Mouse (Mus musculus) R1 (cell line): ENCODE measurements around the gene Upk1a.
A peak's percentile ranks its signal among the peaks of the same experiment; 100 is the strongest.

Source experiments
- DNase-seq: peaks from one replicate; pipeline ENCODE4 v3.0.0-alpha.2; 2018; ENCODE audit warnings: low read depth, low spot score

Gene Upk1a

GRCm38 (mm10) chr7:30572969-30573368 is 39.7 kb downstream of the Upk1a start:
- DNase-seq = no peak

DNA sequence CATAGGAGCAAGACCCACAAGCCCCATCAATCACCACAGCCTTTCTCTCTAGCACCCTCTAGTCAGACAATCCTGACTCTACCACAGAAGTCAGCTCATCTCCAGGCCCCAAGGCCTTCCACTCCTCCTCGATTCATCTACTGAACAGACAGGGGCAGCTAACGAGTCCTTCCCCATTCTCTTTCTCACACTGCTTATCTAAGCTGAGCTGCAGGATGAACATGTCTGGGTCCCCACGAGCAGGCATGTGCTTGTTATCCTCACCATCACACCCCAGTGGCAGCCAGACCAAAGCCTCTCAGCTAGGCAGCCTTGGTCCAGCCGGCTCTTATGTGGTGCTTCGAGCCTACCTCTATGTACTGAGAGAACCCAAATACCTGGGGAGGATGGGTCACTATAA is 40.3 kb downstream of the Upk1a start:
- no peak for DNase-seq

- no peak for DNase-seq
Measured at GRCm38 (mm10) chr7:30567555-30567954, 45.1 kb downstream of the Upk1a start.

DNA sequence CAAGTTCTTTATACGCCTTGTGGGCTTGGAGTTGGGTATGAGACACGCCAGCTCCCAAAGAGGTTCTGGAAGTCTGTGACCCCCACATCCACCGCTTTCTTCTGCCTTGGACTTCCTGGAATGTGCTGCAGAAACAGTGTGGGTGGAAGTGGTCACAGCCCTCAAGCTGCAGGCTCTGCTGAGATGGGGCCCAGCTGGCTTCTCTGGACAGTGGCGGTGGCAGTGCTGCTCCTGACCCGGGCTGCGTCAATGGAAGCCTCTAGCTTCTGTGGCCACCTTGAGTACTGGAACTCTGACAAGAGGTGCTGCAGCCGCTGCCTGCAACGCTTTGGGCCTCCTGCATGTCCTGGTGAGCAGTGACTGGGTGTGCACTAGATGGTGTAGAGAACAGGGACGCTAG is 46.6 kb downstream of the Upk1a start:
- DNase-seq = no peak

GRCm38 (mm10) chr7:30564970-30565571 is 47.6 kb downstream of the Upk1a start, which contains the start of gene Igflr1:
Gene Igflr1 (plus strand): TSS chr7:30565427.
- DNase-seq = no peak

DNA sequence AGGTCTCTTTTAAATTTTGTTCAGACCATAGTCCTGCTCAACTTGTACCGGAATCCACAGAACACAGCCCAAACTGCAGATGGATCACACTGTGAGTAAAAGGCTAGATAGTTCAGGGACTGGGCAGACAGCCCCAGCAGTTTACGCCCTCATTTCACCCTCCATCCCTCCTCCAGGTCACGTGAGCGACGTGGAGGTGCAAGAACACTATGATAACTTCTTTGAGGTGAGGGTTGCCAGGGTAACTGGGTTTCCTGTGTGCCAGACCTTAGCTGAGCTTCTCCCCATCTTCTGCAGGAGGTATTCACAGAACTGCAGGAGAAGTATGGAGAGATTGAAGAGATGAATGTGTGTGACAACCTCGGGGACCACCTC is 48.8 kb downstream of the Upk1a start:
- peak; percentile 66 for DNase-seq

GRCm38 (mm10) chr7:30563117-30563905 is 49.3 kb downstream of the Upk1a start, which contains the start of the genes U2af1l4, Gm49396 and Psenen:
Gene U2af1l4 (plus strand): TSS chr7:30563301.
Gene Gm49396 (plus strand): TSS chr7:30563344.
Gene Psenen (minus strand): TSS chr7:30563627.
- peak; percentile 99 for DNase-seq

DNA sequence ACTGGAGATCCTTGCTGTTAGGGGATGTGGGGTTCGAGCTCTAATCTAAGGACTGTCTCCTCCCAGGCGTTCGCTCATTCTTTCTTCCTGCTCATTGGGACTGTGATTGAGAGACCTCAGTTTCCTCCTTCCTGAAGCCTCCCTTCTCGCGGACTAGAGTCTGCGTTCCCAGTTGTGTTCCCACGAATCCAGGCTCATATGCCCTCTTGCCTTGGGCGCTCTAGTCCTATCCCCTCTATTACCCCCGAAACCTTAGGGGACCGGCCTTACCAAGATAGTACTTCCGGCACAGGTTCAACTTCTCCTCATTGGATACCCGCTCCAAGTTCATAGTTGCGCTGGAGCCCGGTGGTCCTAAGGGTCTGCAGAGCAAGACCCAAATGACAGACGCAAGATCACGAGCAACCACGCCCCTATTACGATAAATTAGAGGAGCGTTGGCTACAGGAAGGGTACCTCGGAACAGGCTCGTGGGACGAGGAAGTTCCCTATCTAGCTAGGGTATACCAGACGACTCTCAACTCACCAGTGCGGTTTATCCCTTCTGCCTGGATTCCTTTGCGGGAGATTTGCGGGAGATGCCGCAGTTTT is 50.0 kb downstream of the Upk1a start:
- DNase-seq = no peak

DNA sequence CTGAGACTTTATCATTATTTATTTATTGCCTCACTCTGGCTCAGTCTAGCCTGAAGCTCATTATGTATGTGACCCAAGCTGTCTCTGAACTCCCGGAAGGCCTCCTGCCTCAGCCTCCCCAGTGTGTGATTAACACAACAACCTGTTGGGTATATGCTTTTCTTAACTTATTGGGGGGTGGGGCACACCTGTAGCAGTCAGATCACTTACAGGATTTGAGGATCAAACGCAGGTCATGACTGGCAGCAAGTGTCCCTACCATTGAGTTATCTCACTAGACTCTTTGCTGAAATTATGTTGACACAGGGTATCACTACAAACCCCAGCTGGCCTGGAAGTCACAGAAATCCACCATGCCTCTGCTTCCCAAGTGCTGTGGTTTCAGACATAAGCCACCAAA is 52.4 kb downstream of the Upk1a start:
- no peak for DNase-seq

DNA sequence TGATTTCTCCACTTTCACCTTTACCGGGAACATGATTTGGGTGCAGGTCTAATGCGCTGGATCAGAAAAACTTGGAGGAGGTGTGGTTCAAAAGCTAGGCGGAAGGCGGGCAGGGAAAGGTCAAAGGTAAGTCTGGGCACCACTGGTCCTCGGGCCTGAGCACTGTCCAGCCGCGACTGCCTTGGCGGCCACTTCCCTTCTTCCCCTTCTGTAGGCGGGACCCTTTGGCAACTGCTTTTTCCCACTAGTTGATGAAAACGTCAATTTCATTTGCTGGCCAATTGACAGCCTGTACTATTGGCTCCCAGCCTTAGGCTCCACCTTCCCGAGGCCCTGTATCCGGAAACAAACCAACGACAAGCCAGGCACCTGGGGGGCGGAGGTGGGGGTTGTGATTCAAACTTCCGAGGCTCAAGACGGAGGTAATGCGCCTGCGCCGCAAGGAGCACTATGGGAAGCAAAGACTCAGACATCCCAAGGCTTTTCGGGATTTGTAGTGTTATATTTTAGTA is 53.1 kb downstream of the Upk1a start, which contains the start of gene Lin37:
Gene Lin37, minus strand, starts transcription at position 396 of the 512 bp plus-strand sequence.
- DNase-seq = peak; percentile 99

- no peak for DNase-seq
Measured at GRCm38 (mm10) chr7:30558656-30559442, 53.8 kb downstream of the Upk1a start.

- peak; percentile 39 for DNase-seq
Measured at GRCm38 (mm10) chr7:30557901-30558514, 54.6 kb downstream of the Upk1a start.

DNA sequence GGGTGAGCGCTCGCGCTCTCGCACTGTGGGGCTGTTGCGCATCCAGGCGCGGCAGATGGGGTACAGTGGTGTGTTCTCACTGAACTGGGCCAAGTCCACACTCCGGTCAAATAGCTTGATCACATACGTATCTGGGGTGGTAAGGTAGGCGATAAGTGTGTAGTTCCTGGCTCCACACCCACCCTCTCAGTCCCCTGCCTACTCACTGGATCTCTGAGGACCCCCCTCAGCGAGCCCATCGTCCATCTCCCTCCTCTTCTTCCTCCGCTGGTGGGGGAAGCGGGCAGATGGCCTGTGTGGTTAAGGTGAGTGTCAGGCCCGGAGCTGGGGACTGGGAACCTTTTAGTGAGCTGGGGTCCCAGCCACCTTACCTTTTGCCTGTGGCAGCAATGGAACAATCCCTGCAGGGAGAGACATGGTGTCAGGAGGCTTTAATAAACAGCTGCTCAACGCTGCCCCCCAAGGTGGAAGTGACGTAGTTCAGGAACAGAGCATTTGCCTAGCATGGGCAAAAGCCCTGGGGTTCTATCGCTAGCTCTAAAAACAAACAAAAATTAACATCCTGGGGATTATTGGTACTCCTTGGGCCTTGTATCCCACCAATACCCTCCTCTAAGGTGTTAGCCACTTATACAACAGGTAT is 55.6 kb downstream of the Upk1a start:
- DNase-seq = peak; percentile 40

DNA sequence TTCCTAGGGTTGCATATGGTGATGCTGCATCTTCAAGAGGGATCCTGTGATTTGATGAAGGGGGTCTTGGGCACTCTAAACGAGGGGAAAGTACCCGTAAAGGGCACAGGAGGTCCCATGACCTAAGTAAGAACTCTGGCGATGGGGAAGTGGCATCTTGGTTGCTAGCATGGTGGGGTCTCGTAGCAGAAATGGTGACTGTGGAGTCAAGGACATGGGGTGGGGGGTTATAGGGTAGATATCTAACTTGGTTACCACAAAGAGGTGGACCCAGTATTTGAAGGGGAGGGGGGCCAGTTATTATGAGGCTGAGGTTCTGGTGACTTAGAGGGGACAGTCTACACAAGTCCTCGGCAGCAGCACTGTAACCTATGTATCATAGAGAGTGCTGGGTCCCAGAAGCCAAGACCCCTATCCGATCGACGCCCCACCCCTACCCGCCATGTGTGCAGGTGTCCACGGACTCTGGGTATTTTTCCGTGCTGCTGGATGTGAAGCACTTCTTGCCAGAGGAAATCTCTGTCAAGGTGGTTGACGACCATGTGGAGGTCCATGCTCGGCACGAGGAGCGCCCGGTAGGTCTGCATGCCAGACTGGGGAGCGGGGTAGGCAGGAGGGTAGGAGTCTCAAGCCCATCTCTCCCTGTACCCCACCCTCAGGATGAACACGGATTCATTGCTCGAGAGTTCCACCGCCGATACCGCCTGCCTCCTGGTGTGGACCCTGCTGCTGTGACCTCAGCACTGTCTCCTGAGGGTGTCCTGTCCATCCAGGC is 58.6 kb downstream of the Upk1a start:
- DNase-seq = no peak
